Mouse (Mus musculus) hindlimb bud, embryonic 11.5 days (tissue): ENCODE data around the gene Pdcd1lg2.
"Not testable (repeated sequence)": the region's sequence is repeated elsewhere in the genome, so short reads cannot be mapped to it uniquely, and the experiment has no call there.

Experiments used
- DNase-seq: peaks from one replicate; pipeline ENCODE4 v3.0.0-alpha.2; 2012; ENCODE audit warnings: low read depth, low spot score; ENCODE audit errors: extremely low spot score

The Pdcd1lg2 gene

DNA sequence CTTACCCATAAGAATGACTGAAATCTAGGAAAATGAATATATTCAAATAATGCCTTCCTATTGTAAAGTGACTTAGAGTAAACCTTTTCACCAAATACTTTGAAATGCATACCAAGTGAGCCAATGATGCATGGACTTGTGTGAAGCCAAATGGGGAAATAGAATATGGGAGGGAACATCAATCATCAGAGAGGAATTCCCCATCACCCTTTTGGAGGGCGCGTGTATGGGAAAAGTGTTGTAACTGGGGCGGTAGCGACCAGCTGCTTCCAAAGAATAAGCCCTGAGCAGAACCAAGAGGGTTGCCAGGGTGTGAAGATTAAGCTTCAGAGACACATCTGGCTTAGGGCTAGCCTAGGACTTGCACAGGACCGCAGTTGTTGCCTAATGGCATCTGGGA, 27.4 kb upstream of the Pdcd1lg2 start:
- DNase-seq: no peak

DNA sequence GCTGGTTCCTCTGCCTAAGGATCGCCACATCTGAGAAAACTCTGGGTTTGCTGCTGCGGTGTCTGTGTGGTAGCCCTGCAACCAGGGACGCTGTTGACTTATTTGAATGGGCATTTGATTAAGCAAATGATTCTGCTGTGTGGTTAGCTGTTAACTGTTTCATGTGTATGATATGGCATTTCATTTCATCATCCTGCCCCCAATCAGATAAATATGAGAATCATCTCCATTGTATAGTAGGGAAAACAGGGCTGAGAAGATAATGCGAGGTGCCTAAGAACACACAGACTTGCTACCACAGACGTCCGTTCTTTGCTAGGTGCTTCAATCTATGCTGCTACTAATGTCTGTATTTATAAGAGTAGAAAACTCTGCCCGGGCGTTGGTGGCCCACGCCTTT, 26.3 kb upstream of the Pdcd1lg2 start:
- DNase-seq: no peak

DNA sequence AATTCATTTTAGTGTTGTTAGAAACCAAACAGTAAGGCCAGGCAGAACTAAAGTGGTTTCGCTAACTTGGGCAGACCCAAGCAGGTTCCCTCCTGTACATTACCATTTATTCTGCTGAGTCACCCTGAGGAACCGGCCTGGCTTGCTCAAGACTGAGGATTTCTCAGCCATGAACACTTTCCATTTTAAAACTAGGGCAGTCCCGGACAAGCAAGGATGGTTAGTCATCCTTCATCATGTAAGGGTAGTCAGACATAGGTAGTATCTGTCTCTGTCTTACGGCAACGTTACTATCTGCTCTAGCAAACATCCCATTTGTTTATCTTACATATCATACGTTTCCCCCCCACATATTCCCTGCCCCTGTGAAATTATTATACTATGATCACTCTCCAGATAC, 25.7 kb upstream of the Pdcd1lg2 start:
- DNase-seq: no peak

DNA sequence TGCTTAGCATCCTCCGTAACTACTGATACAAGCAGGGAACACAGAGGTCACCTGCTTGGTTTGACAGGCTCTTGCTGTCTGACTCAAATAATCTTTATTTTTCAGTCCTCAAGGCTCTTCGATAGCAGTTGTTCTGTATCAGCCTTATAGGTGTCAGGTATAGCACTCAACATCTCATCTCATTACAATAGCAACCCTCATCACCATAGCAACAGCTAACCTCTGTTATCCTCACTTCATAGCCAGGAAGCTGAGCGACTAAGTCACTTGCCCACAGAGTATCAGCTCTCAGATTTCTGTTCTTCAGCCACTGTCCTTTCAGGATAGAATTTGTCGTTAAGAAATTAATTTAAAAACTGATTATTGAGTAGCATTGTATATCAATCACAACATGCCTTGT, 24.9 kb upstream of the Pdcd1lg2 start:
- no peak for DNase-seq

DNA sequence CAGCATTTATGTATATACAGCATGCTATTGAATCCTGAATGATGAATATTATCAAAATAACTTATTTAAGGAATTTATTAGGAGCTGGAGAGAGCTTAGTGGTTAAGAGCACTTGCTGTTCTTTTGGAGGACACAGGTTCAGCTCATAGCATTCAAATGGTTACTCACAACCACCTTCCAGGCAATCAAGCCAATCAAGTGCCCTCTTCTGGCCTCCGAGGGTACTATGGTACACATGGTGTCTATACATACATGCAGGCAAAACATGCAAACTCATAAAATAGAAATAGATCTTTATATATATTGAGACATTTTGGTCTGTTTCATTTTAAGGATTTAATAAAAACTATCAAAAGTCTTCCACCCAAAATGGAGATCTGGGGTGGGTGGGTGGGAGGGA, 21.9 kb upstream of the Pdcd1lg2 start:
- DNase-seq: no peak

DNA sequence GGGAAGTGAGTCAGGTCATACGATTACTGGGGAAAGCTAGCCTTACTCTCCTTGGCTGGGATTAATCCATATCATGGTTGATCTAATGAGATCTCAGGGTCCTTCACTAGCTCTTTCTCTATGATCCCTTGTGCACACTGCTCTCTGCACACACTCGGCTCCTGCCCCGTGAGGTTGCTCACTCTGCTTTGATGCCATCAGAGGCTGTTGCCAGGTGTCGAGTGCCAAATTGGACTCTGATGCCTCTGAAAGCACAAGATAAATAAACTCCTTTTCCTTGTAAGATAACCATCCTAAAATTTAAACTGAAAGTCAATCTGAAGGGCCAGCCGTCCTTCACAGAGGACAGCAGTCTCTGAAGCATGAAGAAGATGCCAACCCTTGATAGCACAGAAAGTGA, 20.2 kb upstream of the Pdcd1lg2 start:
- no peak for DNase-seq

DNA sequence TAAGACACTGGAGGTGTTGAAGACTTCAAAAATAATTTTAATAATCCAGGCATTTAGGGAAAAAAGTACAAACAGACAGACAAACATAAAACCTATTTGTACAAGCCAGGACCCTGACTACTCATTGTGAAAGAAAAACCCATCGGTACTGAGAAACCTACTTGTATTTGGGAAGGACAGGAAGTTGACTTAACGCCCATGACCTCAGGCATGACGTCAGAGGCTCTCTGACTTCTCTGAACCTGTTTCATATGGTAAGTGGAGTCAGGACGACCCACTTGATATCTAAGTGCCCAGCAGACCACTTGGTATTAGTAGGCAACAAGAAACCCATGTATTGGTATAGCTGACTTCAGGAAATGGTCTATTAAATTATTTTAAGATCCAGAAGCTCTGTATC, 19.4 kb upstream of the Pdcd1lg2 start:
- no peak for DNase-seq

DNA sequence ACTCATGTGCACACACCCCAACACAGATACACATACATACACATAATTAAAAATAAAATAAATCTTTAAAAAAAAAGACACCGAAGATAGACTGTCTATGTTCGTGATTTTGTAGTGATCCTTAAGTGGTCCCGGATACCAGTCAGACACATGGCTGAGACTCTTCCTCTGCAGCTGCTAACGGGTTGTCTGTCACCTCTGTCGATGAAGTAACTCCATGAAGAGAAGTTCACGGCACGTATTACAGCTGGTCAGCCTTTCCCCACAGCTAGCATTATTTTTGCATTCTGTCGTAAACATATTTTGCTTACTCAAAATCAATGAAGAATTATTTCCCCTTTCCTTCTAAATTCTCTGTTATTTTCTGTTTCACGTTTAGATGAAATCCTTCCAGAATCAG, 17.4 kb upstream of the Pdcd1lg2 start:
- DNase-seq: no peak

DNA sequence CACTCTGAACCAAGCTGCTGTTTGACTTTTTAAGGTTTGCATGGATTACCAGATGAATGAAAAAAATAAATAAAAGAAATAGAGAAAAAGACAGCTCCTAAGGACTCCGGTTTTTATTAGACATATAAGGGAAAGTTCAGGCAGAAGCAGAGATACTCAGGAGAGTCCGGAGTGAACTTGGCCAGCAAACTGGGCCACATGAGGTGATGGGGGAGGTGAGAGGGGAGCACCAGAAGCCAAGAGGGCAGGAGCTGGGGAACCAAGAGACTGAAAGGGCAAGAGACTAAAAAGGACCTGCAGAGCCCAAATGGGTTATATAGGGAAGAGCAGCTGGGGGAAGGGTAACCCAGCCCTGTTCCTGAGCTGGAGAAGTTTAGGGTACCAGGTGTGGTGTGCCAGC, 16.0 kb upstream of the Pdcd1lg2 start:
- no peak for DNase-seq

DNA sequence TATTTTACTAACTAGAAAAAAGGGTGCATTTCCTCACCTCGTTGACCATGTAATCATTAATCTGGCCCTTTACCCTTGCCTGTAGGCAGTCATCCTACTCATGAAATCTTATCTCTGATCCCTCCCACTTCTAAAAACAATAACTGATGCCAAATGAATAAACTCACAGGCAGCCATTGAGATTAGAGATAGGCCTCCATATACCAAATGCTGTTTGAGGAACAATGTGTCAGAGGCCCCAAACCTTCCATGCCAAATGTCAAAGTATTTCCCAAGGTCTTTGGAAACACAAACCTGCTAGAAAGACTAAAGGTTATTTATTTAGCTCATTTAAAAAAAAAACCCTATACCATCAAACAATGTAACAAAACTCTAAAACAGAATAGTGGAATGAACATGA, 14.4 kb upstream of the Pdcd1lg2 start:
- no peak for DNase-seq

DNA sequence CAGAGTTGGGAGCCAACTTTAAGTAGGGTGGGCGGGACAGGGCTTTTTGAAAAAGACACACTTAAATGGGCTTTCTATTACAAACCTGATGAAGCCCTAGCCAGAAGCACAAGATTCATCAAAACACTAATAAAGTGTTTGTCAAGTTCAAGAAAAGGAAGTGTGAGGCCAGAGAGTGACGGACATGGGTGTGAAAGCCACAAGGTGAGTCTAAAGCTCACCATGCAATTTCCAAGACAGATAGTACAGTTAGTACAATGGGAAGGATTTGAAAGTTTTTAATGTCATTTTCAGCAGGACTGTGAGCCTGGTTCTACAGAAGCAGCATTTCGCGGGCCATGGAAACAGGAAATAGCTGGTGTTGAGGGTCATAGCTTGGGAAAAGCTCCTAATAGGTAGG, 10.9 kb upstream of the Pdcd1lg2 start:
- DNase-seq: no peak

DNA sequence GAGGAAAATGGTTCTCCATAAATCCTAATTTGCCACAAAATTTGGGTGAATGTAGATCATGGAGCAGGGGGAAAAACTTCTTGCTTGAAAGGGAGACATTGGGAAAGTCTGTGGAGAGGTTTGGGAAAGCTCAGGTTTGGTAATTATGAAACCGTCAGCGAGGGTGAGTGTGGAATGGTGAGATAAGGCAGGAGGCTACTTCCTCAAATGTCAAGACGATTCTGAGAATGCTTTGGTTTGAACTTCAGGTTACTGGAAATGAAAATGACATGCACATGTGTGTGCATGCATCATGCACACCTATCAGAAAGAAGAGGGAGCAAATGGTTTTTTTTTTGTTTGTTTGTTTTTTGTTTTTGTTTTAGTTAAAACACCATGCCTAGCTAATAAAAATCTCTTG, 10.3 kb upstream of the Pdcd1lg2 start:
- no peak for DNase-seq

DNA sequence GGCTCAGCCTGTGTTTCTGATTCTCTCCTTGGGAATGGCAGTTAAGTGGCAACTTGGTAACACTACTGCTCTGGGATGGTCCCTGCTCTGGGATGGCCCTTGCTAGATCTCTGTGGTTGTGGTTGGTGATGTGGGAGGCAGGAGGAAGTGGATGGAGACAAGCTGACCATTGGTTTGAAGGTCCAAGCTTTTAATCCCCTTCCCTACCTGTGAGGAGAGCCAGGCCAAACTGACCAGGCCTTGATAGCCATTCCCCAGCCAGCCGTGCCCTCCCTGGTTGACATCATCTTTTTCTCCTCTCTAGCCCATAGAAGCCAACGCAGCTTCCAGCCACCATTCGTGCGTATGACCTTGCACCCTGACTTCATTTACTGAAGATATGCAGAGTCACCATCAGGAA, 8.1 kb upstream of the Pdcd1lg2 start:
- DNase-seq: no peak

DNA sequence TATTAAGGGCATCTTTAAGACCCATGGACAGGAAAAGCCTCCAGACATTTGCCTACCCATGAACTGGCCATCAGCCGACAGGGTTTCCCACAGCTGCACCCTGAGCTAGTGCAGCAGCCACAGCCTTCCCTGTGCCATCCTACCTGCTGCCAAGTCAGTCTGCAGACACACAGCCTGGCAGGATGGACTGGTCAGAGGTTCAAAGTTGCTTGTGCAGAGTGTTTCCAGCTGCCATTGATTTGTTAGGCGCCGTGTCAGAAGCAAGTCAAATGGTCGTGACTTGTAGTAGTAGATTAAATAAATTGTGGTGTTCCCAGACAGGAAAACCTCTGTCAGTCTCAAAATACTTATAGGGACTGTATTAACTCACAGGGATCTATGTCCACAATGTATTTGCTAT, 7.5 kb upstream of the Pdcd1lg2 start:
- no peak for DNase-seq

DNA sequence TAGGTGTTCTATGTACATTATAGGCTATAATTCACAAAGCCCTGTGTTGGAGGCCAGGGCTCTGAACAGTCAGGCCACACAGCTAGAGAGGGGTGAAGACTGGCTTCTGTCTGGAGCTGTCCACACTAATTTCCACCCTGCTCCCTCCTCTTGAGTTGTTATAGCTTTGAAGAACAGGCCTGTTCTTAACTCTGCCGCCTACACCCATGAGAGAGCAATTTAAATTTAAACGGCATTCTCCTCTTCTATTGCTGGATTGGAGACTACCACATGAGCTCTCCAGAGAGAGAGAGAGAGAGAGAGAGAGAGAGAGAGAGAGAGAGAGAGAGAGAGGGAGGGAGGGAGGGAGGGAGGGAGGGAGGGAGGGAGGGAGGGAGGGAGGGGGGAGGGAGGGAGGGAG, 5.3 kb upstream of the Pdcd1lg2 start:
- no peak for DNase-seq

DNA sequence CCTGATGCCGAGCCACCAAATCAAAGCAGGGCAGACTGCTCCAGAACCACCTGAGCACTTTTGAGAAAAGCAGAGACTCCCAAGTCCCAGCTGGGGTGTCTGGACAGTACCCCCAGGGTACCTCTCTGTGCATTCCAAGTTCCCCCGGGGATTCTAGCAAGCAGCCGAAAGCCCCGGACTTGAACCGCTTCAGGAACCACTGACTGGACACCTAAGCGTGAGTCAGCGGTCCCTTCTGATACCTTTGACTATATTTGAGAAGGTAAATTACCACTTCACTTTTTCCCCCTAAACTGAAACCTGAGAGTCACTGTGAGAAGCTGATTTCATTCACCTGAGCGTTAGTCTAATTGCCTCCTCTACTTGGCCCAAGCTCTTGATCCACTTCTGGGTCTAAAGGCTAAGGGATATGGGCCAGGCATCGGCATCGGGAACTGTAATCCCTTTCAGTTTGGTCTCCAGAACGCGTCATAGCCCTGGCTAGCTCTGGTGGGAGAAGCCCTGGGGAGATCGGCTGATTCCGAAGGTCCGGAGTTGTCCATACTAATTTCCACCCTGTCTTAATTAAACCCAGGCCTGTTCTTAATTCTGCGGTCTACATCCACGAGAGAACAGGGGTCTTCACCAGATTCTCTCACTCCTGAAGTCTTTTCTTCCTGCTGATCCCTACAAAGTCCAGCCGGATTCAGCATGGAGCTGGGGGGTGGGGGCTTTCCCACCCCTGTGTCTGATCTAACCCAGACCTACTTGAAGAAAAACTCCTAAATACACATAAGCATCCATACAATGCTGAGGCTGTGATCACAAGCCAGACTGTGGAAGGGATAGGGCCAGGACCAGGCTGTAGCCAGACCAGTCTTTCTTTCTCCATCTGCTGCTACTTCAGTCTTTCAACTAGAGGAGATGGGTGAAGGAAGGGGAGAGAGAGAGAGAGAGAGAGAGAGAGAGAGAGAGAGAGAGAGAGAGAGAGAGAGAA, 4.4 kb upstream of the Pdcd1lg2 start:
- no peak for DNase-seq

DNA sequence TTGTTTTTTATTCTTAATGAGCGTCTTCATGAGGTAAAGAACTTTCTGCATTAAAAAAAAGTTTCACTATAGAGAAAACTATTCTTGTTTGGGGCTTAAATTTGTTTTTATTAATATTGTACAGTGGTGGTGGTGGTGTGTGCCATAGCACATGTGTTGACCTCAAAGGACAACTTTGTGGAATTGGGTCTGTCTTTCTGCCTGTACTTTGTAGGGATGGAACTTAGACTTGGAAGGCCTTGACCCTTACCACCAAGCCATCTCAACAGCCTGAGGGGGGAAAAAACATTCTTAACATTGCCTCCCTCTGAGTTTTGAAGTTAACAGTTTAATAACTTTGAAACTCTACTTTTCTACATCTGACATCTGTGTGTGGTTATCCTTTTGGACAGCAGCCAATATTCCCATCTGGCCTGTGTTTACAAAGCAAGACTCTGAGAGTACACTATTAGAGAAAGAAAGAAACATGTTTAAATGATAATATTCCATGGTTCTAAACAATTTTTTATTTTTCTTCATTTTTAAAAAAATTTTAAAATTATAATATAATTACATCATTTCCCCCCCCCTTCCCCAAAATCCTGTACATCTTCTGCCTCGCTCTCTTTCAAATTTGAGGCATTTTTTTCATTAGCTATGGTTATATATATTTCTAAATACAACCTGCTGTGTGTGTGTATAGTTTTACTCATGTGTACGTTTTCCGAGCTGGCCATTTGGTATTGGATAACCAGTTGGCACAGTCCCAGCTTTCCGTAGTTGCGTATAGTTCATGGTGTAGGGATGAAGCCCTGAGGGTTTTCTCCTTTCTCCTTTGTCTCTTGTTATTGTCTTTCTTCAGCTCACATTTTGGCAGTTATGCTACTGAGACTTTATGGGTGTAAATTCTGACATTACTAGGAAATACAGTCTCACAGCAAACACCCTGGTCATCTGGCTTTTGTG, 2.0 kb downstream of the Pdcd1lg2 start:
- DNase-seq: no peak

DNA sequence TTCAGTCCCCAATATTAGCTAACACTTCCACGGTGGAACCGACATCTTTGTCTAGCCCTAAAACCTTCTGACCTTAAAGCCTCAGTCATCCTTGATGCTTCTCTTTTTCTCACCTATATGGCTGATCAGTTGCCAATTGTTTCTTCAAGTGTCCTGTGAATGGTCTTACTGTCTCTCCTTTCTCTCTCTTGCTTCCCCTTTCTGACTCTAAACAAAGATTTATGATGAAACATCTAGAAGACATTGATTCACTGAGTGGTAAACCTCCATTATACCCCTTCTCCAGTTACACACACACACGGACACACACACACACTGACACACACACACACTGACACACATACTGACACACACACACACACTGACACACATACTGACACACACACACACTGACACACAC, 3.8 kb downstream of the Pdcd1lg2 start:
- DNase-seq: no peak

DNA sequence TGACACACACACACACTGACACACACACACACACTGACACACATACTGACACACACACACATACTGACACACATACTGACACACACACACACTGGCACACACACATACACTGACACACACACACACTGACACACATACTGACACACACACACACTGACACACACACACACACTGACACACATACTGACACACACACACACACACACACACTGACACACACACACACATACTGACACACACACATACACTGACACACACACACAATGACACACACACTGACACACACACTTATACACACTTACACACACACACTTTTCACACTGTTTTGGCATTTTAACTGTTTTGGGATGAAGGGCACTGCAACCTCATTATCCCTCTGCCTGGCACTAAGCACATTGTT, 4.2 kb downstream of the Pdcd1lg2 start:
- not testable (repeated sequence) for DNase-seq

DNA sequence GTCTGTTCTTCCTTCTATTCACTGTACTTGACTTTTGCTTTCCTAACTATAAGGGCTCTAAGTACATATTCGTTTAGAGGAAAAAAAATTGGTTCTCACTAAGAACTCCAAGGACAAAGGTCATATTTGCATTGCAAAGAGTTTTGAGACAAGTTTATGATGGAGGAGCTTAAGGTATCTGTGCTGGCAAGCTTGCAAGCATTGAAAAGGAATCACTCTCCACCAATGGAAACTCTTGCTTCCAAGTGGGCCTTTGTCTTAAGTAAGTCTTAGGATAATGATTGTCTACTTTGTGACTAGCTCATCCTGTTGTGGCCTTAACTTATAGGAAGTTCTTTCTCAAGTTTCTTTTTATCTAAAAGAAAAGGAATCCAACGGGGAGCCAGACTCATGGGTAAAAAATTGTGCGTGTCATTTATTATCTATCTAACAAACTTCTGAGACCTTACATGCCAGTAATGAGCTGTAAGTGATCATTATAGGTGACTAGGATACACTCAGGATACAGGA, 5.7 kb downstream of the Pdcd1lg2 start:
- DNase-seq: no peak

DNA sequence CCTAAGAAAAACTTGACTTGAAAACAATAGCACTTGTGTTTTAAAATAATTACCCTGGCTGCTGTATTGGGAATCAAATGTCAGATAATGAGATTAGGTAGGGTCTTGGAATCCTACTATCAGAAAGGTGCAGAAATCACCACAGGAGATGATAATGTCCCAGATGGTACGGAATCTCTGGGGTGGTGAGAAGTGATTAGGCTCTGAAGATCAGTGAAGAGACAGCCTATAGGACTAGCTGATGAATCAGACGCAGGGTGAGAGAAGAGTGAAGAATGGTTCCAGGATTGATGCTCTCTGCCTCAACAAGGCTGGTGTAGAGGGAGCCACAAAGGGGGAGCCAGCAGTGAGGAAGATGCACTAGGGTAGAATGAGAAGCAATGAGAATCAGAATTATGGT, 6.5 kb downstream of the Pdcd1lg2 start:
- no peak for DNase-seq

DNA sequence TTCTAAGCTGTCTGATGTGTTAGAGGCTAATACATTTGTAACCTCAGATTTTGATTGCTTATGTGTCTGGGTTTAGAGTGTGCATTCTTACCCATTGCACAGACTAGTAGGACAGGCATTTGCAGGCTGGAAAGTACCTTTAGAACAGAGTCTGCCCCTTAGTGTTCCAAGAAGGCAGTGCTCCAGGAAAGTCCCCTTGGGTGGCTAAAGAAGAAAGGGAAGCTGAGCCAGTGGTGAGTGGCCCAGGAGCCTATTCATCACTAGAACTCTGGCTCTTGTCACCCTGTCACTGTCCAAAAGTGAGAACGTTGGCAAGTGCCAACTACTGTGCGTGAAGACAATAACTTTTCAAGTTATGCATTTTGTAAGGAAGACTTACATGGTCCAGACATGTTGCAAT, 7.2 kb downstream of the Pdcd1lg2 start:
- no peak for DNase-seq
